Mouse (Mus musculus) heart, adult 2 months (tissue): Measurements from ENCODE around the gene Ptprq.

ENCODE experiments used
- CTCF ChIP-seq: fragments of 200-600 bp; IDR thresholded peaks from 2 replicates; pipeline ENCODE4 v1.8.1; 2022; ENCODE audit warnings: antibody characterized with exemption, mild to moderate bottlenecking, moderate library complexity
- POLR2A ChIP-seq: fragments of 200-500 bp; IDR thresholded peaks from 2 replicates; pipeline ENCODE4 v1.6.1; 2011; ENCODE audit warnings: mild to moderate bottlenecking, low read depth, low read length, control low read depth; ENCODE audit not compliant: insufficient read depth

DNA sequence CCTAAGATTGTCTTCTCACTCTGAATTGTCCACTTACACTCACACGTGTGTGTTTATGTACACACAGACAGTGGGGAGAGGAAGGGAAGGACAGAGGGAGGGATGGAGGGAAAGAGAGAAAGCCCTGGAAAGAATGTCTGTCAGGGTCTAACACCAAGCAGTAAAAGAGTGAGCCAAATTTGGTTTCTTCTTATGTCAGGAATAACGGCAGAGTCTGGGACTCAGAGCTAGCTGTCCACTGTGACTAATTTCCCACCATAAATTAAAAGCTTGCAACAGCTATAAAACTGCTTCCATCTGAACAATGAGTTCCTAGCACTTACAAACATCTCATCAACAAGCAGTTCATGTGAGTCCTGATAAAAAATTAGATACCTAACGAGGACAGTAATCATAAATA is 91.7 kb downstream of the Ptprq start:
- no peak for TF ChIP-seq CTCF
- no peak for TF ChIP-seq POLR2A
